Mouse (Mus musculus) erythroblast, embryonic 14.5 days (primary cell): ENCODE data around the gene Ccdc116. TPM values are rescaled to one million over a fixed set of nuclear protein-coding genes. Genes with fewer than 3 reads are reported as not detected.

Source experiments
- H3K27me3 ChIP-seq: 2 replicates; pipeline ENCODE4 v1.6.1; 2012; ENCODE audit warnings: inconsistent platforms; ENCODE audit not compliant: control insufficient read depth
- H3K36me3 ChIP-seq: 2 replicates; pipeline ENCODE4 v1.6.1; 2012; ENCODE audit warnings: mild to moderate bottlenecking, inconsistent platforms; ENCODE audit not compliant: control insufficient read depth
- H3K4me1 ChIP-seq: 2 replicates; pipeline ENCODE4 v1.6.1; 2012; ENCODE audit warnings: inconsistent platforms; ENCODE audit not compliant: control insufficient read depth
- H3K4me3 ChIP-seq: replicated peaks from 2 replicates; pipeline ENCODE3; 2012; ENCODE audit warnings: moderate library complexity, mild to moderate bottlenecking, inconsistent platforms
- H3K9me3 ChIP-seq: 2 replicates; pipeline ENCODE4 v1.6.1; 2012; ENCODE audit warnings: low read length, inconsistent platforms, mixed read lengths; ENCODE audit not compliant: control insufficient read depth
- GATA1 ChIP-seq: IDR thresholded peaks from 2 replicates; pipeline ENCODE4 v1.6.1; 2012; ENCODE audit warnings: low read length, inconsistent platforms, mixed read lengths
- TAL1 ChIP-seq: IDR thresholded peaks from 3 replicates; pipeline ENCODE4 v1.6.1; 2012; ENCODE audit warnings: low read length, inconsistent platforms, mixed read lengths
- polyA plus RNA-seq: library from polyadenylated mRNA; stranded (reverse); fragments of >175 nt; gene quantifications from 2 replicates; pipeline ENCODE4 v1.2.3, GENCODE M21; 2012

Ccdc116 gene
- polyA plus RNA-seq, 1 experiment = 0.03 TPM

DNA sequence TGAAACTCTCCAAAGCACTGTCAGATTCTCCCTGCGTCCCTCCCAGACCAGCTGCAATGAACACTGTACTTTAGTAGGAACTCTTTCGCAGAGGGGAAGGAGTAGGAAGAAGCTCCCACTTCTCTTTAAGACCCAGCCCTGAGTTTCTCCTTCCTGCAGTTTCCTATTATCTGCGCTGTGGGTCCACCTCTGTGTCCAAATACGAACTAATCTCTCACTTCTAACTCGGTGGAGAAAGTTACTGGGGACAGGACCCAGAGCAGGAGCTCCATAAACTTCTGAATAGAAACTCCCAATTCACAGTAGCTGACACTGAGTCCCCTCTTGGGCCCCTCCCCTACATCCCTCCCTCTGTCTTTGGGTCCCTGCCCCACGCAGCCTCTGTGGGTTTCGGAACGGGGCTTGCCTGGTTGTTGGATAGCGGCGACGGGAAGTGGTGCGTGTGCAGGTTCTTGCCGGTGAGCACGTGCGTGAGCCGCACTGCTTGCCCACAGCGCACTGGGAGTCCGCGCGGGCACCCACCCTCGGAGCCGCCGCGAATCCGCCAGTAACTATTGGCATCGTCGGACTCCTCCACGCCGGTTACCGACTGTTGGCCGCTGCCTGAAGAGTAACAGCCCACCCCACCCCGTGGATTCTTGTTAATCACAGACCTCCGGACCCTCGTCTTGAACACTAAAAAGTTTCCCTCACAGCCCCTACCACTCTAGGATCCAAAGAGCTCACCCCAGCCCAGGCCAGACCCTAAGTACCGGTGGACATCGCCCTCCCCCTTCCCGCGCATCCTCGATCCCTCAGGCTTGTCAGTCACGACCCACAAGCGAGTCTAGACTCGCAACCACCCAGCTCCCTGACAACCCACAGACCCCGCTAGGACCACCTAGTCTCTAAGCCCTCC, 15.6 kb downstream of the Ccdc116 start:
- H3K4me1 ChIP-seq = peaks cover 29% of the 10 kb centered on the region

DNA sequence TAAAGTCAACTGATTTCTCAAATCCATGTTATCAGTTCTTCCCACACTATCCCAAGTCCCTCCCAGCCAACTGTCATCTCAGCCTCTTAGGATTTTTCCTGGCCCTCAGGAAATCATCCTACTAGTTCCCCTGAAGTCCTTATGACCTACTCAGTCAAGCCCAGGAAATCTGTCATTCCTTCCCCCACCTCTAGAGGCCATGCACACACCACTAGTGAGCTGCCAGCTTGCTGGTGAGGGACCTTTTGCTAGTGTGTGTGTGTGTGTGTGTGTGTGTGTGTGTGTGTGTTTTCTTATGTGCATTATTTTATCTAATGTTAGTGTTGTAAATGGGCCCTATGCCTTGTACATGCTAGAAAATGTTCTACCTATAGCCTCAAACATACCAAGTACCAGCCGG, 19.7 kb downstream of the Ccdc116 start:
- TF ChIP-seq TAL1 (no peak), GATA1 (no peak)
- Histone ChIP-seq H3K36me3 (peaks cover 18% of the 10 kb centered on the region), H3K27me3 (no peaks in the 10 kb centered on the region), H3K4me3 (no peak overlapping the region), H3K9me3 (no peaks in the 10 kb centered on the region), H3K4me1 (peaks cover 48% of the 10 kb centered on the region)

More for the DNA sequence above, 15.6 kb downstream of the Ccdc116 start:
- Histone ChIP-seq H3K9me3 (no peaks in the 10 kb centered on the region), H3K4me3 (peak overlapping the region; percentile 79), H3K36me3 (peaks cover 8% of the 10 kb centered on the region), H3K27me3 (peaks cover 6% of the 10 kb centered on the region)
- TF ChIP-seq GATA1 (no peak), TAL1 (no peak)

GRCm38 (mm10) chr16:17124871-17125520, 22.0 kb downstream of the Ccdc116 start, which contains the start of gene 2610318N02Rik:
Gene 2610318N02Rik, minus strand, starts transcription at chr16:17125167.
- TF ChIP-seq GATA1 (no peak), TAL1 (no peak)
- no peaks in the 10 kb centered on the region for H3K9me3 ChIP-seq
- no peaks in the 10 kb centered on the region for H3K27me3 ChIP-seq
- peaks cover 32% of the 10 kb centered on the region for H3K36me3 ChIP-seq
- peaks cover 30% of the 10 kb centered on the region for H3K4me1 ChIP-seq
- H3K4me3 ChIP-seq = peak within 1 kb of the TSS; percentile 72

- Histone ChIP-seq H3K36me3 (peaks cover 33% of the 10 kb centered on the region), H3K9me3 (no peaks in the 10 kb centered on the region), H3K4me3 (peak overlapping the region; percentile 72), H3K27me3 (no peaks in the 10 kb centered on the region), H3K4me1 (peaks cover 28% of the 10 kb centered on the region)
- no peak for TF ChIP-seq GATA1
- no peak for TF ChIP-seq TAL1
These were observed 22.7 kb downstream of the Ccdc116 start for GRCm38 (mm10) chr16:17124119-17124870.

GRCm38 (mm10) chr16:17121569-17121968, 25.5 kb downstream of the Ccdc116 start:
- peaks cover 39% of the 10 kb centered on the region for H3K36me3 ChIP-seq
- TF ChIP-seq TAL1 = no peak
- no peaks in the 10 kb centered on the region for H3K9me3 ChIP-seq
- H3K4me3 ChIP-seq = no peak overlapping the region
- H3K4me1 ChIP-seq = peaks cover 28% of the 10 kb centered on the region
- H3K27me3 ChIP-seq = no peaks in the 10 kb centered on the region

DNA sequence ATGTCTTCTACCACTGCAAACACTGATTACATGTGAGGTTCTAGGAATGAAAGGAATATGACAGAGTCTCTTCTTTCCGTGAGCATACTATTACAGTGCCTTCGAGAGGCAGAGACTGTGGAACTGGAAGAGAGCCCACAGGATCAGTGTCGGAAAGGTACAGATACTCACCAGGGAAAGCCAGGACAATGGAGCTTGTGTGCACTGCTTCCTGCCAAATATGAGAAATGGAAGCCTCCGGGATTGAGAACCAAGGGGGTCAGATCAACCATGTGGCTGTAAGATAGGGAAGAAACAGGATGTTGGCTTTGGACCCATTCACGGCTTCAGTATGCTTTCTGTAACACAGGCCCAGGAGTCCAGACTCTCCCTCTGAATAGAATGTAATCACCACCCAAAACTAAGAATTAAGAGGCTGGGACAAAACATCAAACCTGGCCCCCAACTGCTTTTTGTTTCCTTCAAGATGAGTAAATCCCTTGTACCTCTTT, 29.7 kb downstream of the Ccdc116 start:
- Histone ChIP-seq H3K4me1 (no peaks in the 10 kb centered on the region), H3K4me3 (no peak overlapping the region), H3K9me3 (no peaks in the 10 kb centered on the region), H3K27me3 (no peaks in the 10 kb centered on the region), H3K36me3 (peaks cover 52% of the 10 kb centered on the region)
- TF ChIP-seq GATA1 = no peak
- no peak for TF ChIP-seq TAL1

DNA sequence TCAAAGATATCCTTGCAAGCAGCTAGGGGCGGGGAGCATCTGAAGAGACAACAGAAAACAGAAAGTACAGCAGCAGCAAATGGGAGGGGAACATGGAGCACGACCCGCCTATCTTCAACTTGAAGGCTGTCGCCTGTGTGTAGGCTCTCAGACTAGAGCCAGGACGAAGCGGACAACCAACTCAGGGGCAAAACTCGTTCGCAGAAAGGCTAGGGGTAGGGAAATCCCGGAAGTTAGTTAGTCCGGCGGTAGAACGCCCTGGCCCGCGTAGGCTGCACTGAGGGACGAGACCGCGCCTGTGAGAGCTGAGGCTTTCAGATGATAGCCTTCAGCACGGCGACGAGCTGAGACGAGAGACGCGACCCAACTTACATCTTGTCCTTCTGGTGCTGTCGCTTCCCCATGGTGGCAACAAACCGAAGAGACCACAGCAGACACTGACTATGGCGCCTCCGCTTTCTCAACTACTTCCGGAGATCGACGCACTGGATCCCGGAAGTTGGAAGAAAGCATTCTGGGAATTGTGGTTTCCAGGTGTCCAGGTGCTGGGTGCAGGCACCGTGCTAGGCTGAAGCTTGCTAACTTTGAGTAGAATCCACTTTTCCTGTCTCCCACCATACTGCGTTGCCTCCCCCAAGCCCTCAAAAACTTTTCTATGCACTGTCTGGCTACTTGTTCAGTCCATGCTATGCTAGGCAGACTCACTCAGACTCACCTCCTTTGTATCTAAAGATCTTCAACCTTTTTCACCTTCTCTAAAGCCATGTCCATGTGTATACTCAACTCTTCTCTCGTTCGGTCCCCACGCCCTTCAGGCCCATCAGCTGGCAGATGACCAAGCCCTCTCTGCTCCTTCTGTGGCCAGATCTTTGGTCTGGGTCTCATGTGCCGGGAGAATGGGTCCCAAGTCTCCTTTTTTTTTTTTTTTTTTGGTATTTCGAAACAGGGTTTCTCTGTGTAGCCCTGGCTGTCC, 36.0 kb downstream of the Ccdc116 start, which contains the start of gene Ppil2:
TSS of gene Ppil2 (minus strand) at position 487 of the 973 bp plus-strand sequence.
- Histone ChIP-seq H3K36me3 (peaks cover 50% of the 10 kb centered on the region), H3K4me1 (peaks cover 22% of the 10 kb centered on the region), H3K9me3 (no peaks in the 10 kb centered on the region), H3K4me3 (peak within 1 kb of the TSS; percentile 87), H3K27me3 (no peaks in the 10 kb centered on the region)
- TF ChIP-seq TAL1 (no peak), GATA1 (no peak)

GRCm38 (mm10) chr16:17104600-17104999, 42.4 kb downstream of the Ccdc116 start:
- Histone ChIP-seq H3K36me3 (peaks cover 94% of the 10 kb centered on the region), H3K4me3 (no peak overlapping the region)

More at GRCm38 (mm10) chr16:17104600-17104999, 42.4 kb downstream of the Ccdc116 start:
- TF ChIP-seq GATA1 (no peak), TAL1 (no peak)
- Histone ChIP-seq H3K27me3 (no peaks in the 10 kb centered on the region), H3K4me1 (peaks cover 6% of the 10 kb centered on the region), H3K9me3 (no peaks in the 10 kb centered on the region)
